Mouse (Mus musculus): ENCODE data around the gene Olfr1323. TPM values are rescaled to one million over a fixed set of nuclear protein-coding genes. Genes with fewer than 3 reads are reported as not detected.

Gene Olfr1323
- not detected for polyA plus RNA-seq (2014; fragmentation: Illumina TruSeq; extraction: RNeasy Lipid Tissue Mini Kit (QIAGEN cat#74804); ENCODE audit: low replicate concordance)

GRCm38 (mm10) chrX:50019259-50019658 lies at the start of gene Olfr1323:
Gene Olfr1323, minus strand, starts transcription at chrX:50019359.

Other genes with a start within 250 kb of the Olfr1323 start
- gene Igsf1, start 221.6 kb downstream of the Olfr1323 start, polyA plus RNA-seq (2014; fragmentation: Illumina TruSeq; extraction: RNeasy Lipid Tissue Mini Kit (QIAGEN cat#74804); ENCODE audit: low replicate concordance): not detected
- not detected for gene Olfr1322, start 127.9 kb downstream of the Olfr1323 start, polyA plus RNA-seq (2014; fragmentation: Illumina TruSeq; extraction: RNeasy Lipid Tissue Mini Kit (QIAGEN cat#74804); ENCODE audit: low replicate concordance)

Measured in small intestine, adult 10 weeks (tissue).